Mouse (Mus musculus) lung, postnatal 4 days (tissue): ENCODE results near the gene Prkn.

Source experiments
- DNase-seq, 2 experiments: peaks; one replicate each; pipeline ENCODE4 v3.0.0; 2021

Gene Prkn

DNA sequence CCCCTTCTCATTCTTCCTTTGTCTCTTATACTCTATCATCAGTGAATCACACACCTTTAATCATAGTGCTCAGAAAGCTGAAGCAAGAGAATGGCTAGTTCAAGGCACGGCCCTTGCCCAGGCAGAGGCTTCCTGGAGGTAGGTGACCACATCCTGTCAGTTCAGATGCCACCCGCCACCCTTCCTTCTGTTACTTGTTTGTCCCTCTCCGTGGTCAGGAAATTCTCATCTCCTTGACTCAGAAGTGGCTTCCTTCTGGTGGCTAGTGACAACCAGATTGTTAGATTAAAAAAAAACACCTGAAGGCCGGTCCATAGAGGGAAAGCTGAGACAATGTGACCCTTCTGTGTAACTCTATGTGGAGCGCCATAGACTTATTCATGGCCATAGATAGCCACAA lies 710.4 kb downstream of the Prkn start:
- no peak for DNase-seq

GRCm38 (mm10) chr17:11565681-11566080 lies 725.5 kb downstream of the Prkn start:
- DNase-seq = no peak

DNA sequence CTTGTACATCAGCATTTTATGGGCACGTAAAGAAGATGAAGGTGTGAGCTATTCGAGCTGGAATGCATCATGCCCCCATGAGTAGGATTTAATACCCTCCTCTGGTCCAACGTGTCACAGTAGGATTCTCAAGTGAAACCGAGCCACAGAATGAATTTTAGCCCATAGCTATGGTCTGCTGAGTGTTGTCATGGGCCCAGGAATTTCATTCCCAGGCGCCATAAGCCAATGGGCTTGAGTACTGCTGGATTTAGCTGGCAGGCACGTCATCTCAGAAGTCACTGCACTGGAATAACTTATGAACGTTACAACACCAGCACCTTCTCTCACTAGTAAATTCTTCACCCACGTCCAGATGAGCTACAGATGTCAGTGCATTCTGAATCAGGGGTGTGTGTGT lies 730.2 kb downstream of the Prkn start:
- DNase-seq = no peak

- DNase-seq = no peak
Observed at GRCm38 (mm10) chr17:11573666-11574065, 733.5 kb downstream of the Prkn start.

- no peak for DNase-seq
Observed at GRCm38 (mm10) chr17:11585491-11585890, 745.3 kb downstream of the Prkn start.

DNA sequence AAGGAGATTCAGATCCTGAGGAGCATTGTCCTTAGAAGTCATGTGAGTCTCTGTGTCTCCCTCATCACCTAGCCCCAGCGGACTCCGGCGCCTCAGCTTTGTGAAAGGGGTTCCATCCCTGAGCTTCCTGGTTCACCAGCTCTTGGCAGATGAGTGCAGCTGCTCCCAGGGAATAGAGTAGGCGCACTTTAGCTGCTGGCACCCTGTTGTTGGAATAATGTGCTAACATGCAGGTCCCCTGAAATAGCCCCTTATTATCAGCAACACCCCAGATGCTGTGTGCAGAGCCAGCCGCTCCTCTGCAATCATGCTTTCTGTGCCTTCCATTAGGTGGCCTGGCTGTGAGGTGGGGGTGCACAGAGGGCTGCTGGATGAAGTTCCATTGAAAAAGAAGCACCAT lies 767.7 kb downstream of the Prkn start:
- DNase-seq = no peak

DNA sequence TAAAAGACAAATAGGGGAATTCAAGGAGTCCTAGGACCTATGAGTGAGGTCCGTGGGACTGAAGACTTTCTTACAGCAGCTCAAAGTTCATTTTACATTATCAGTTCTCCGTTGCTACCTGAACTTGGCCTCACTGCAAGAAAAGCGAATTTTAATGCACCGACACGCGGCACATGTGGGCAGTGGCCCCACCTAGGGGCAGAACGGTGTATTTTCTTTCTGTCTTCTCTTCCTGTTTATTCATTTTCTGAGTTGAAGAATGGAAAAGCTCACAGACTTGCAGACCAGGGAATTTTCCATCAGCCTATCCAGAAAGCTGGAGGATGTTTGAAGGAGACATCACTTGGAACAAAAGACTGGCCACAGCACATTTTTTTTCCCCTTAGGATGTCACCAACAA lies 771.3 kb downstream of the Prkn start:
- peak; percentile 33 to 69 for DNase-seq

DNA sequence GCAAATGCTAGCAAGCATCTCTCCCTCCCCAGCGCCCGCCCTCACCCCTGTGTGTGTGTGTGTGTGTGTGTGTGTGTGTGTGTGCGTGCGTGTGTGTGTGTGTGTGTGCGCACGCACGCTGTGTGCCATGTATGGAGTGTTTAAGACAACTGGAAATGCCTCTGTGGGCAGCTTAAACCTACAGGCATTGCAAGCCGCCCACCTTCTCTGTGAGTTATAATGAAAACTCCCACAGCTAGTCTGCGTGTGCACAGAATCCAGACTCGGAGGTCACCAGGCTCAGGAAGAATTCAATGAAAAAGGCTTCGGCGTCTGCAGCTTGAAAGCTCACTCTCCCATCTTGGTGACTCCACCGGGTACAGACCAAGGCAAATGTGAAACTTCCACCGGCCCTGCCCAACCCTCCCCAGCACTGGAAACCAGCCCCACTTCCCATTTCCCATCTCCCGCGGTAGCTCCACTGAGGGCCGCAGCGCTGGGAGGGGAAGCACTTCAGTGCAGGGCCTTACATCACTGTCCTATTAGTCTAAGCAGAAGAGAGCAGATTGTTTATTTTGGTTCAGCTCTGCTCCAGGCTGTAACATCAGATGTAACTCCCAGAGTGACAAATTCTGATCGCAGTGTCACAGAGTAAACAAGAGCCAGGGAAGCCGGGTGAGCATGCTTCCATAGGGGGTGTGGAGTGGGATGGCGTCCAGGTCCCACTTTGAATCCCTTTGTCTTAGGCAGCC lies 772.8 kb downstream of the Prkn start:
- peak; percentile 55 to 64 for DNase-seq

DNA sequence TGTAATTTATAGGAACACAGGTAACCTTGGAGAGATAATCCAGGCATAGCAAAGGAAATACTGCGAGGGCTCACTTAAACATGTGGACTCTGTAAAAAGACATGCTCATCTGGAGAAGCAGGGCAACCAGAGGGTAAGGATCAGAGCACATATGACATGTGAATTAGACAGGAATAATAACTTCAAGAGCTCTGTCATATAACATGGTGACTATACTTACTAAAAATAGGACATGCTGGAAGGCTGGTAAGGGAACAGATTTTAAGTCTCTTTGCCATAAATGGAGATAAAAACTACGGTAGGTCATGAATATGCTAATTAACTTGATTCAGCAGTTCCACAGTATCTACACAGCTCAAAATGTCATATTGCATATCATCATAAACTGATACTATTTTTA lies 777.4 kb downstream of the Prkn start:
- no peak for DNase-seq

- no peak for DNase-seq
Observed at GRCm38 (mm10) chr17:11618886-11619590, 778.9 kb downstream of the Prkn start.

DNA sequence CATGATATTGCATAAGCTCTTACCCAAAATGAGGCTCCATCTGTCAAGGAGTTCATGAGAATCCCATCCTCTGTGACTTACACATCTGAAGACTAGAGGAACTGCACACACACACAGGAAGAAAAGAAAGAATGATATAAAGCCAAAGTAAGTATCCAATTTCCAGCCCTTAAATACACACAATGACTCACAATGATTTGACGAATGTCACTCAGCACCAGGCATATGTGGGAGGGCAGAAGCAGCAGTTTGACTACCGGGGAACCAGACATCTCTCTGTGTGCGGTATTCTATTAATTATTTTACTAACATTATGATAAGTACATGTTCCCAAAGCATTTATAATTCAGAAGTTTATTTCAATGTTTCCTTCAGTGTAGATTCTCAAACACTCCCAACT lies 780.6 kb downstream of the Prkn start:
- DNase-seq = no peak

- peak in 1 of 2 experiments; percentile 24 for DNase-seq
Observed at GRCm38 (mm10) chr17:11621492-11621891, 781.3 kb downstream of the Prkn start.

DNA sequence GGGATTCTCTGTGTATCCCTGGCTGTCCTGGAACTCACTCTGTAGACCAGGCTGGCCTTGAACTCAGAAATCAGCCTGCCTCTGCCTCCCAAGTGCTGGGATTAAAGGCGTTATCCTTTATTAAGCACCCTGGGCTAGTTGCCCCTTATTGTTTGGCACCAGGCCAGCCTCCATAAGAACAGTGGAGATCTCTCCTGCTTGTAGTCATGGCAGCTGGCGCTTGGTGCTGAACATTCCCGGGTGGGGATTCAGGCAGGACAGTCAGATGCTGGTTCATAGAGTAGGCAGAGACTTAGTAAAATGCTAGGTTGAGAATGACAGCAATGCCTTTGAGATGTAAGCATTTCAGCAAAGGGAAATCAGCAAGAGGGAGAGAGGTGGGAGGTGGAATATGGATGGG lies 786.1 kb downstream of the Prkn start:
- no peak for DNase-seq

- DNase-seq = peak in 1 of 2 experiments; percentile 13
Observed at GRCm38 (mm10) chr17:11635121-11635520, 794.9 kb downstream of the Prkn start.

DNA sequence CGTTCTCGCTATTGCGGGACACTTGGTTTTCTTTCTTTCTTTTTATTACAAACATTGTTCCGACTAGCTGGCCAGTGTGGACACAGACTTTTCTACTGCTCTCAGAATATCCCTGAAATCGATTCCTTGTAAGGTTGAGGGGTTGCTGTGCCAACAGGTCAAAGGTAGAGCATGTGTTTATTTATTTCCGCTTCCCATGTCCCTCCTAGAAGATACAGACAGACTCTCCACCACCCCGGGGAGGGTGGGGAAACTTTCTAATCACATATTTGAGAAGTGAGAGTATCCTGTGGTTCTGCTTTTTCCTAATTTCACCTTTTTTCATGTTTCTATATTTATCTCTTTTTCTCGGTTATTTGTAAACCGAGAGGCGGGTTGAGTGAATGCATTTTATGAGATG lies 797.5 kb downstream of the Prkn start:
- no peak for DNase-seq

DNA sequence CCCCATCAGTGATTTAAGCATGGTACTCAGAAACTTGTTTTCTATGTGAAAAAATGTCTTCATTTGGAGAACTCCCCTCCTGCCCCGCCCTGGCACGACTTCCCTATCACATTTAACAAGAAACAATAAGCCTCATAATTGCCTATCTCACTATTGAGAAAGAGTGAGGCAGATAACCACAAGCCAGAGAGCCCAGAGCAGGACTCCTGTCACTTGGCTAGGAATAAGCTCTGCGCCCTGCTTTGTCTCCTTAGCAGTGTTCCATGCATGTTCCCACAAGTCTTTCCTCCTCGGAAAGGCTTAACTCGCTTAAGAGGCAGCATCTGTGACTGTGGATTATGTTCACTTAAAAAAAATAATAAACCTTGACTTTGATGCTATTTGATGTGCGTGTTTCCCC lies 798.3 kb downstream of the Prkn start:
- no peak for DNase-seq

DNA sequence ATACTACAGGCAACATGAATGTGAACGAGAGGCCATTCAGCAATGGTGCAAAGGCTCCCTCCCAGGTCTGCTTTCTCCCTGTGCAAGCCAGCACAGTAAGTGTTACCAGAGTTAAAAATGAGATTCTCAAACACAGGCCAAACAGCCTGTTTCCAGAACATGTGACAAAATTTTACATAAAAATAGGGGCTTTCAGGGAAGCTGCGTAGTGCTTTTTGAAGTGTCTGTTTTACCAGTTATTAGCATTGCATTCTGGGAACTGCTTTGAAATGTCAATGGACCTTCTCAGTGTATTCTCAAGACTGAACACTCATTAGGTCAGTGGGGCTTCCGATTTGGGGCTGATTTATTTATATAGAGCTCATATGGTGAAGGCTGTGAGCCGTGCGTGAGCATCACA lies 799.6 kb downstream of the Prkn start:
- no peak for DNase-seq

DNA sequence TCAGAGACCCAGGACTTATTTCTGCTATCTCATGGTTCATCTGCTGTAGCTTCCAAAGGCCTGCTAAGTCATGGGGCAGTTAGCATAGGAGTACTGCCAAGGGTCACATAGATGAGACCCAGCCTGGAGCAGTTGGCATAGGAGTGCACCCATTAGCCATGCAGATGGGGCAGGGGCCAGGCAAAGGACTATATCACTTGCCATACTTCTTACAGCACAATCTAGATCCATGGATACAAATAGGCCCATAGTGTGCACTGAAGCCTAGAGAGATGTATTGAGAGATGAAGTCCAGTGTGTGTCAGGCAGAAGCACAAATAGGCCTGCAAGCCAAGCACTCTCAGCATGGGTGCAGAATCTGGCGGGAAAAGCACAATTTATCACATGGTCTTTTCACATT lies 802.1 kb downstream of the Prkn start:
- peak in 1 of 2 experiments; percentile 36 for DNase-seq

DNA sequence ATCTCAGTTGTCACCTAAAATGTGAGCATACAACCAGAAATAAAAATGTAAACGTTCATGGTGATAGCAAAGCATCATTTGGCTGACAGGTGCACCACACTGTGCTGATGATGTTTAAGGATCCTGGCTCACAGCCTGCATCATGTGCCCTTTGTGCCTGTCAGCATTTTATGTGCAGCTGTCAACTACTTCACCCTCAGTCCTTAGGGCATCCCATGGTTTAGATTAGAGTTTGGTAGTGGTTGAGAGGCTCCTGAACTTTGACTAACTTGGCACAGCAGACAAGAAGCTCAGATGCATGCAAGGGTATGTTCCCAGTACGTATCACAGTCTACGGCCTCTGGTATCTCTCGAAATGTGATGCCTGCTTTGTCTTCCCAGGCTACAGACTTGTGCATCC lies 803.8 kb downstream of the Prkn start:
- no peak for DNase-seq

GRCm38 (mm10) chr17:11644873-11645464 lies 804.8 kb downstream of the Prkn start:
- no peak for DNase-seq

DNA sequence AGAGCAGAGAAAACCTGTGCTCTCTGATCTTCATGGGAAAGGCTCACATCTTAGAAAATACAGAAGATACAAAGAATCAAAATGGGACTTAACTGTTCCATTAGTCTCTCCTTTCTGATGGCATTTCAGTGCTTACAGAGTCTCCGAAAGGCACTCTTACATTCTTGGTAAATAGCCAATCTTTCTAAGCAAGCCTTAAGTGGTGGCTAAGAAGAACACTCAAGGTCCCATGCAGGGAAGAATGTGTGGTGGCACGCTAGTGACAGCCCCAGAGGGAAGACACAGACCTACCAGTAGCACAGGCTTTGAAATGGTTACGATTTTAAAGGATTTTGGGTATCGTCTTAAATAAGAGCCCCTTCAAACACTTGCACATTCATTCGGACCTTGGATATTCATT lies 816.2 kb downstream of the Prkn start:
- peak in 1 of 2 experiments; percentile 29 for DNase-seq

- no peak for DNase-seq
Observed at GRCm38 (mm10) chr17:11656878-11657277, 816.7 kb downstream of the Prkn start.

- no peak for DNase-seq
Observed at GRCm38 (mm10) chr17:11661898-11662297, 821.7 kb downstream of the Prkn start.

DNA sequence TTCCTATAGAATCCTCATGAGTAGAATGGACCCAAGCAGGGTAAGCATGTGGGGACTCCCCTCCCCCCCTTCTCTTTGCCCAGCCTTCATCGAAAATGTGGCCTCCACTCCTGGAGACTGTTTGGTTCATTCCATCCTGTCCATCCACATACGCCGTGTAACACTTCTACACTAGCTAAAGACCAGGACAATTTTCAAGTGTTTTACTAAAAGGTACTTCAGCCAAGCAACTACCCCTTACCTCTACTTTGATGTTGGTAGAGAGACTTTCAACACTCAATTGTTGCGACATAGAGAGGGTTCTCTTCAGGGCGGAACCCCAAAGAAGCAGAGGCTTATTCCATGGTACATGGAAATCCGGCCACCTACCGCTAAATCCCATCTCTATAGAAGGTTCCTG lies 823.3 kb downstream of the Prkn start:
- peak in 1 of 2 experiments; percentile 5 for DNase-seq
